Mouse (Mus musculus) lung, adult 2 months (tissue): ENCODE results near the gene Lama1.

ENCODE experiments used
- CTCF ChIP-seq: fragments of 200-500 bp; IDR thresholded peaks from 2 replicates; pipeline ENCODE4 v1.5.1; 2011; ENCODE audit warnings: mild to moderate bottlenecking, low read length, control low read depth; ENCODE audit not compliant: insufficient read depth
- POLR2A ChIP-seq: fragments of 200-500 bp; IDR thresholded peaks from 2 replicates; pipeline ENCODE4 v1.6.1; 2011; ENCODE audit warnings: low read depth, mild to moderate bottlenecking, control low read depth, low read length, borderline replicate concordance; ENCODE audit errors: extremely low read depth

- TF ChIP-seq CTCF = no peak
- no peak for TF ChIP-seq POLR2A
Observed at GRCm38 (mm10) chr17:67864912-67865311, 167.9 kb downstream of the Lama1 start.
